Mouse (Mus musculus) limb, embryonic 10.5 days (tissue): ENCODE measurements around the gene Dgki. TPM values are rescaled to one million over a fixed set of nuclear protein-coding genes. Genes with fewer than 3 reads are reported as not detected.

Experiments
- DNase-seq: peaks from one replicate; pipeline ENCODE4 v3.0.0-alpha.2; 2017; ENCODE audit warnings: low spot score
- H3K27ac ChIP-seq: fragments of 300-500 bp; sonication (generic); 2 replicates; pipeline ENCODE4 v1.5.1; 2016; ENCODE audit warnings: mild to moderate bottlenecking
- H3K27me3 ChIP-seq: fragments of 300-500 bp; sonication (generic); 2 replicates; pipeline ENCODE4 v1.6.1; 2016; ENCODE audit warnings: low read depth, mild to moderate bottlenecking; ENCODE audit not compliant: poor library complexity, severe bottlenecking
- H3K36me3 ChIP-seq: fragments of 300-500 bp; sonication (generic); 2 replicates; pipeline ENCODE4 v1.6.1; 2016; ENCODE audit warnings: mild to moderate bottlenecking, moderate library complexity
- H3K4me1 ChIP-seq: fragments of 300-500 bp; sonication (generic); 2 replicates; pipeline ENCODE4 v1.6.1; 2016
- H3K4me3 ChIP-seq: fragments of 300-500 bp; sonication (generic); 2 replicates; pipeline ENCODE4 v1.5.1; 2016; ENCODE audit warnings: mild to moderate bottlenecking, moderate library complexity
- H3K9me3 ChIP-seq: fragments of 300-500 bp; sonication (generic); replicated peaks from 2 replicates; pipeline ENCODE4 v1.6.1; 2016; ENCODE audit warnings: mild to moderate bottlenecking
- WGBS: fragments of 180-500 bp; shearing (Covaris S2); methylation state at CpG from one replicate; pipeline ENCODE4 v1.1.7; 2016; 5-methylcytosine and 5-hydroxymethylcytosine counted together
- polyA plus RNA-seq: library from polyadenylated mRNA; unstranded; fragments of >200 nt; fragmentation: Nextera tagmentation; extraction: Ambion mirVana; gene quantifications from 2 replicates; pipeline ENCODE4 v1.2.1, GENCODE M21; 2016

Dgki gene
- polyA plus RNA-seq, 1 experiment from 2014 or later = 0.48 TPM

GRCm38 (mm10) chr6:37215655-37216054 lies 84.3 kb downstream of the Dgki start:
- H3K9me3 ChIP-seq = no peaks in the 10 kb centered on the region
- 32% methylated on average over 10 of the region's 10 CpGs for WGBS
- H3K27ac ChIP-seq = no peak overlapping the region
- H3K36me3 ChIP-seq = no peaks in the 10 kb centered on the region
- H3K27me3 ChIP-seq = no peaks in the 10 kb centered on the region
- peaks cover 36% of the 10 kb centered on the region for H3K4me1 ChIP-seq
- no peak overlapping the region for H3K4me3 ChIP-seq
- DNase-seq = no peak

GRCm38 (mm10) chr6:37212930-37213329 lies 87.1 kb downstream of the Dgki start:
- H3K4me1 ChIP-seq = peaks cover 31% of the 10 kb centered on the region
- no peak for DNase-seq
- no peaks in the 10 kb centered on the region for H3K9me3 ChIP-seq
- WGBS = 48% methylated on average over 4 of the region's 4 CpGs
- no peaks in the 10 kb centered on the region for H3K27me3 ChIP-seq
- peak overlapping the region; percentile 67; the same call in 1 of the 2 replicates for H3K27ac ChIP-seq
- H3K4me3 ChIP-seq = no peak overlapping the region
- no peaks in the 10 kb centered on the region for H3K36me3 ChIP-seq

- Histone ChIP-seq H3K36me3 (no peaks in the 10 kb centered on the region), H3K27me3 (no peaks in the 10 kb centered on the region), H3K9me3 (no peaks in the 10 kb centered on the region), H3K4me1 (peaks cover 31% of the 10 kb centered on the region), H3K4me3 (no peak overlapping the region), H3K27ac (no peak overlapping the region; the same call in 1 of the 2 replicates)
- no peak for DNase-seq
- WGBS = 55% methylated on average over 9 of the region's 9 CpGs
Observed at GRCm38 (mm10) chr6:37211545-37212247, 88.3 kb downstream of the Dgki start.

- WGBS = 66% methylated on average over 4 of the region's 4 CpGs
- H3K36me3 ChIP-seq = no peaks in the 10 kb centered on the region
- H3K4me1 ChIP-seq = no peaks in the 10 kb centered on the region; the same call in 1 of the 2 replicates
- no peak for DNase-seq
- H3K4me3 ChIP-seq = no peak overlapping the region
- no peaks in the 10 kb centered on the region for H3K27me3 ChIP-seq
- H3K27ac ChIP-seq = no peak overlapping the region
- no peaks in the 10 kb centered on the region for H3K9me3 ChIP-seq
Observed at GRCm38 (mm10) chr6:37202901-37203300, 97.1 kb downstream of the Dgki start.

GRCm38 (mm10) chr6:37200840-37201239 lies 99.1 kb downstream of the Dgki start:
- DNase-seq = no peak
- H3K9me3 ChIP-seq = no peaks in the 10 kb centered on the region
- no peak overlapping the region for H3K4me3 ChIP-seq
- H3K4me1 ChIP-seq = no peaks in the 10 kb centered on the region; the same call in 1 of the 2 replicates
- no peaks in the 10 kb centered on the region for H3K27me3 ChIP-seq
- 94% methylated on average over 5 of the region's 5 CpGs for WGBS
- H3K36me3 ChIP-seq = no peaks in the 10 kb centered on the region
- H3K27ac ChIP-seq = no peak overlapping the region

- Histone ChIP-seq H3K27ac (no peak overlapping the region), H3K4me3 (no peak overlapping the region), H3K36me3 (no peaks in the 10 kb centered on the region), H3K9me3 (no peaks in the 10 kb centered on the region), H3K4me1 (no peaks in the 10 kb centered on the region; the same call in 1 of the 2 replicates), H3K27me3 (no peaks in the 10 kb centered on the region)
- DNase-seq = no peak
- 86% methylated on average over 3 of the region's 3 CpGs for WGBS
Observed at GRCm38 (mm10) chr6:37199502-37199901, 100.5 kb downstream of the Dgki start.

GRCm38 (mm10) chr6:37197745-37198144 lies 102.2 kb downstream of the Dgki start:
- Histone ChIP-seq H3K9me3 (no peaks in the 10 kb centered on the region), H3K4me1 (no peaks in the 10 kb centered on the region; the same call in 1 of the 2 replicates), H3K27ac (no peak overlapping the region), H3K4me3 (no peak overlapping the region), H3K27me3 (no peaks in the 10 kb centered on the region), H3K36me3 (no peaks in the 10 kb centered on the region)
- no peak for DNase-seq
- WGBS = 76% methylated on average over 13 of the region's 13 CpGs

GRCm38 (mm10) chr6:37196870-37197269 lies 103.1 kb downstream of the Dgki start:
- WGBS = 92% methylated on average over 5 of the region's 5 CpGs
- Histone ChIP-seq H3K27me3 (no peaks in the 10 kb centered on the region), H3K27ac (no peak overlapping the region), H3K36me3 (no peaks in the 10 kb centered on the region), H3K9me3 (no peaks in the 10 kb centered on the region), H3K4me1 (no peaks in the 10 kb centered on the region; the same call in 1 of the 2 replicates), H3K4me3 (no peak overlapping the region)
- no peak for DNase-seq

- WGBS = 75% methylated on average over 4 of the region's 4 CpGs
- Histone ChIP-seq H3K27ac (no peak overlapping the region), H3K9me3 (no peaks in the 10 kb centered on the region), H3K36me3 (no peaks in the 10 kb centered on the region), H3K27me3 (no peaks in the 10 kb centered on the region), H3K4me3 (no peak overlapping the region), H3K4me1 (no peaks in the 10 kb centered on the region; the same call in 1 of the 2 replicates)
- DNase-seq = no peak
Observed at GRCm38 (mm10) chr6:37195766-37196165, 104.2 kb downstream of the Dgki start.

- H3K27me3 ChIP-seq = no peaks in the 10 kb centered on the region
- no peak overlapping the region for H3K4me3 ChIP-seq
- no peak overlapping the region for H3K27ac ChIP-seq
- WGBS = 85% methylated on average over 4 of the region's 4 CpGs
- no peaks in the 10 kb centered on the region for H3K9me3 ChIP-seq
- H3K4me1 ChIP-seq = 0 out of 2 replicates have a peak, but pooled peaks cover 4% of the 10 kb centered on the region
- no peak for DNase-seq
- H3K36me3 ChIP-seq = no peaks in the 10 kb centered on the region
Observed at GRCm38 (mm10) chr6:37181961-37182360, 118.0 kb downstream of the Dgki start.

- Histone ChIP-seq H3K36me3 (no peaks in the 10 kb centered on the region), H3K4me3 (no peak overlapping the region), H3K9me3 (no peaks in the 10 kb centered on the region), H3K4me1 (no peaks in the 10 kb centered on the region), H3K27me3 (no peaks in the 10 kb centered on the region), H3K27ac (no peak overlapping the region)
- no peak for DNase-seq
- WGBS = 85% methylated on average over 12 of the region's 12 CpGs
Observed at GRCm38 (mm10) chr6:37171149-37171832, 128.7 kb downstream of the Dgki start.

- Histone ChIP-seq H3K4me3 (no peak overlapping the region), H3K9me3 (no peaks in the 10 kb centered on the region), H3K4me1 (no peaks in the 10 kb centered on the region), H3K36me3 (no peaks in the 10 kb centered on the region), H3K27me3 (no peaks in the 10 kb centered on the region), H3K27ac (no peak overlapping the region)
- DNase-seq = no peak
- 81% methylated on average over 3 of the region's 3 CpGs for WGBS
Observed at GRCm38 (mm10) chr6:37158880-37159279, 141.1 kb downstream of the Dgki start.

GRCm38 (mm10) chr6:37154051-37154450 lies 145.9 kb downstream of the Dgki start:
- no peaks in the 10 kb centered on the region for H3K36me3 ChIP-seq
- no peak overlapping the region for H3K27ac ChIP-seq
- no peaks in the 10 kb centered on the region for H3K9me3 ChIP-seq
- DNase-seq = no peak
- no peaks in the 10 kb centered on the region for H3K27me3 ChIP-seq
- no peaks in the 10 kb centered on the region for H3K4me1 ChIP-seq
- 90% methylated on average over 1 of the region's 1 CpGs for WGBS
- no peak overlapping the region for H3K4me3 ChIP-seq
